Mouse (Mus musculus): Measurements from ENCODE around the gene Fgf8. TPM values are rescaled to one million over a fixed set of nuclear protein-coding genes. Genes with fewer than 3 reads are reported as not detected.

Fgf8 gene
- not detected in 4 replicates for total RNA-seq (2023; ENCODE audit: inconsistent age)

GRCm38 (mm10) chr19:45742218-45742983, at the start of gene Fgf8:
Gene Fgf8, minus strand, starts transcription at chr19:45742915.

GRCm38 (mm10) chr19:45783181-45783932, 40.6 kb upstream of the Fgf8 start, which contains the start of gene Mgea5:
Gene Mgea5, minus strand, starts transcription at chr19:45783837.

DNA sequence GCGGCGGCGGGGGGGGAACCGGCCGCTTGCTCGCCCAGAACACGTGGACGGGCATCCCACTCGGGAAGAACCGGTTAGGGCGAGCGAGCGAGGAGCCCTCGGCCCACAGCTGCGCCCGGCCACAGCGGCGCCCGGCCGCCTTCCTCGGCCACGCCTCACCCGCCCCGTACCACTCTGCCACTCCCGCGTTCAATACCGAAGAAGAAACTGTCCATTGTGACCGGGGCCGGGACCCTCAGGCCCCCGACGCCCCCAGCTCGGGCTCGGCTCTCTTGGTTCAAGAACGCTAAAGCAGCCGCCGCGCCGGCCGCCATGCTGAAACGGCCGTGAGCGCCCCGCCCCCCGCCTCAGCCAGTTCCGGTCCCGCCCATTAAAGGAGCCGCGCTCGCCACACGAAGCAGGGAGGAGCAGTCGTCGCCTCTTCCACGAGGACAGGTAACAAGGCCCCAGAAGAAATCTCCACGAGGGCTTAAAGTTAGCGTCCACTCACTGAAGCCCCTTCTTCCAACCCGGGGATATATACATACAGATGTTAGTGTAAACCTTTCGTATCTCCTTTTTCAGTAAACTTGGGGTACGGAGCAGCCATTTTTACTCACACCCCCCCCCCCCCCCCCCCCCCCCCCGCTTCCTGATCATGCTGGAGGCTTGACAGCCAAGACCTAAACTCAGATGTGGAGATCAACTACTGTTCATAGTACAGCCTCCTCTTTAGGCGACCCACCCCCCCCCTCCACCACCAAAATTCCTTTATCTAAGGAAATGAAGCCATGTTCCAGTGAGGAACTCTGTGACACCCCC, 6.7 kb upstream of the Fgf8 start, which contains the start of gene Npm3:
Gene Npm3 (minus strand): TSS at position 349 of the 801 bp plus-strand sequence.

Other genes starting within 250 kb of the Fgf8 start
- 12.2 to 16.2 TPM (median 14.1 TPM) in 4 replicates for gene Poll, start 182.4 kb downstream of the Fgf8 start, total RNA-seq (2023; ENCODE audit: inconsistent age)
- 10.3 to 13.1 TPM (median 12.4 TPM) in 4 replicates for gene Gm17018, start 182.3 kb downstream of the Fgf8 start, total RNA-seq (2023; ENCODE audit: inconsistent age)
- 51.3 to 65.4 TPM (median 57.3 TPM) in 4 replicates for gene Fbxw4, start 82.6 kb downstream of the Fgf8 start, total RNA-seq (2023; ENCODE audit: inconsistent age)
- gene Npm3, start 6.7 kb upstream of the Fgf8 start, total RNA-seq (2023; ENCODE audit: inconsistent age), result 32.7 to 35.7 TPM (median 34.7 TPM) in 4 replicates
- 204 to 222 TPM (median 217 TPM) in 4 replicates for gene Mgea5, start 40.9 kb upstream of the Fgf8 start, total RNA-seq (2023; ENCODE audit: inconsistent age)
- 0.74 to 1.3 TPM (median 1.2 TPM) in 4 replicates for gene Kcnip2, start 73.1 kb upstream of the Fgf8 start, total RNA-seq (2023; ENCODE audit: inconsistent age)

Data from B cell, adult (primary cell).